Mouse (Mus musculus): ENCODE results near the gene Cep164. TPM values are rescaled to one million over a fixed set of nuclear protein-coding genes. Genes with fewer than 3 reads are reported as not detected.
A peak's percentile ranks its signal among the peaks of the same experiment; 100 is the strongest.
"Not testable (repeated sequence)": the region's sequence is repeated elsewhere in the genome, so short reads cannot be mapped to it uniquely, and the experiment has no call there.

Cep164 gene
- total RNA-seq, 2 experiments from 2014 or later, result 9.0 to 14.8 TPM

GRCm38 (mm10) chr9:45792235-45792634 lies 36.3 kb downstream of the Cep164 start:
- DNase-seq (ENCODE audit: extremely low spot score in 1 of 2, low spot score in 1 of 2), result no peak

GRCm38 (mm10) chr9:45791456-45792142 lies 36.9 kb downstream of the Cep164 start:
- DNase-seq (ENCODE audit: extremely low spot score in 1 of 2, low spot score in 1 of 2), result no peak

GRCm38 (mm10) chr9:45788405-45788804 lies 40.1 kb downstream of the Cep164 start:
- no peak for DNase-seq (ENCODE audit: extremely low spot score in 1 of 2, low spot score in 1 of 2)

- DNase-seq (ENCODE audit: extremely low spot score in 1 of 2, low spot score in 1 of 2), result no peak
Observed at GRCm38 (mm10) chr9:45787547-45787946, 40.9 kb downstream of the Cep164 start.

GRCm38 (mm10) chr9:45787071-45787470 lies 41.4 kb downstream of the Cep164 start:
- no peak for DNase-seq (ENCODE audit: extremely low spot score in 1 of 2, low spot score in 1 of 2)

GRCm38 (mm10) chr9:45783249-45784069 lies 45.0 kb downstream of the Cep164 start:
- no peak for DNase-seq (ENCODE audit: extremely low spot score in 1 of 2, low spot score in 1 of 2)

- no peak for DNase-seq (ENCODE audit: extremely low spot score in 1 of 2, low spot score in 1 of 2)
Observed at GRCm38 (mm10) chr9:45779201-45779600, 49.3 kb downstream of the Cep164 start.

- DNase-seq (ENCODE audit: extremely low spot score in 1 of 2, low spot score in 1 of 2), result not testable (repeated sequence)
Observed at GRCm38 (mm10) chr9:45776176-45776575, 52.3 kb downstream of the Cep164 start.

GRCm38 (mm10) chr9:45774088-45774487 lies 54.4 kb downstream of the Cep164 start:
- no peak for DNase-seq (ENCODE audit: extremely low spot score in 1 of 2, low spot score in 1 of 2)

- no peak for DNase-seq (ENCODE audit: extremely low spot score in 1 of 2, low spot score in 1 of 2)
Observed at GRCm38 (mm10) chr9:45769596-45769995, 58.9 kb downstream of the Cep164 start.

- DNase-seq (ENCODE audit: extremely low spot score in 1 of 2, low spot score in 1 of 2), result no peak
Observed at GRCm38 (mm10) chr9:45768421-45768820, 60.1 kb downstream of the Cep164 start.

- no peak for DNase-seq (ENCODE audit: extremely low spot score in 1 of 2, low spot score in 1 of 2)
Observed at GRCm38 (mm10) chr9:45767155-45767554, 61.3 kb downstream of the Cep164 start.

GRCm38 (mm10) chr9:45766195-45766594 lies 62.3 kb downstream of the Cep164 start:
- no peak for DNase-seq (ENCODE audit: extremely low spot score in 1 of 2, low spot score in 1 of 2)

GRCm38 (mm10) chr9:45754452-45755091 lies 73.9 kb downstream of the Cep164 start:
- DNase-seq (ENCODE audit: extremely low spot score in 1 of 2, low spot score in 1 of 2), result peak; percentile 74 to 88

GRCm38 (mm10) chr9:45749917-45750316 lies 78.6 kb downstream of the Cep164 start:
- no peak for DNase-seq (ENCODE audit: extremely low spot score in 1 of 2, low spot score in 1 of 2)

- DNase-seq (ENCODE audit: extremely low spot score in 1 of 2, low spot score in 1 of 2), result no peak
Observed at GRCm38 (mm10) chr9:45745451-45745850, 83.0 kb downstream of the Cep164 start.

GRCm38 (mm10) chr9:45740584-45740980 lies 87.9 kb downstream of the Cep164 start:
- no peak for DNase-seq (ENCODE audit: extremely low spot score in 1 of 2, low spot score in 1 of 2)

- DNase-seq (ENCODE audit: extremely low spot score in 1 of 2, low spot score in 1 of 2), result peak in 1 of 2 experiments; percentile 39
Observed at GRCm38 (mm10) chr9:45739702-45740583, 88.5 kb downstream of the Cep164 start.

GRCm38 (mm10) chr9:45739001-45739701 lies 89.3 kb downstream of the Cep164 start:
- DNase-seq (ENCODE audit: extremely low spot score in 1 of 2, low spot score in 1 of 2), result peak in 1 of 2 experiments; percentile 39

- DNase-seq (ENCODE audit: extremely low spot score in 1 of 2, low spot score in 1 of 2), result no peak
Observed at GRCm38 (mm10) chr9:45733246-45733645, 95.2 kb downstream of the Cep164 start.
